Mouse (Mus musculus): ENCODE measurements at regions not wholly inside any gene's neighbourhood (a gene's known extent, or its start where the extent isn't known, plus 50 kb on each side); places are given as distances from the start of the nearest gene placed in this dataset.

DNA sequence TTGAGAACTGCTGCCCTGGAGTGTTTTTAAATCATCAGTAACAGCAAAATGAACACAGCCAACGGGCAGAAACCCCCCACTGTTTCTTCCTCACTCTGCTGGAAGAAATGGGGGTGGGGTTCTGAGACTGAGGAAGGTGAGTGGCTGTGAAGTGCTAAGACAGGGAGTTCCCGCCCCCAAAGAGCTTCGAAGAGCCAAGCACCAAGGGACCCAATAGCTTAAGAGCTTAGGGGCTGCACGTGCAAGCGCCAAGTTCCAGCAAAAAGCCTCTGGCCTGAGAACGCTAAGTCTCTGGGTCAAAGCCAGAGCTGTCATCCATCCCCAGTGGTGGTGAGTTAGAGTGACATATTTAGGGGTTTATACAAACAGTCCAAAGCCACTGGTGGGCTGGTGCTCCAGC lies 55.1 kb upstream of the Pcbd1 start:
- Histone ChIP-seq H3K4me3 (ENCODE audit: insufficient read depth, low read length) (no peak overlapping the region), H3K27ac (ENCODE audit: insufficient read depth, low read length) (no peak overlapping the region), H3K4me1 (ENCODE audit: control insufficient read depth, insufficient read depth, low read length) (no peaks in the 10 kb centered on the region)
- TF ChIP-seq POLR2A (IDR thresholded peaks at IDR 0.05; ENCODE audit: extremely low read depth, insufficient read depth, low read length) = no peak
- TF ChIP-seq CTCF (IDR thresholded peaks at IDR 0.05; ENCODE audit: extremely low read depth, insufficient read depth, low read length) = no peak

DNA sequence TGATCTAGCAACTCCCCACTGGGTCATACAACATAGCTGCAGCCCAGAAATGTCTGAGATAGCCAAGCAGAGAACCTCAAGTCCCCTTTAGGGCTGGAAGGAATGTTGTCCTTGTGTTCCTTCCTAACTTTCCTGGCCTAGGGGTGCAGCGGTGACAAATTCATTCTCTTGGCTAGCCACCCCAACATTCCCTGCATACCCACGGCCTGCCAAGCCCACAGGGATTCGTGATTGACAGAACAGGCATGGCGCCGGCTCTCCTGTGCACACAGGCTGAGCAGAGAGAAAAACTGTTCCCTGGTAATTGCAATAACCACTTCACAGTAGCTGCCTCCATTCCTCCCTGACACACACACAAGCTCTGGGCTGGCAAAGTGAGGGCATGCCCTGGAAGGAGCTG lies 60.5 kb upstream of the Pcbd1 start:
- no peak overlapping the region for H3K4me3 ChIP-seq (ENCODE audit: insufficient read depth, low read length)
- H3K27ac ChIP-seq (ENCODE audit: insufficient read depth, low read length) = no peak overlapping the region
- TF ChIP-seq CTCF (IDR thresholded peaks at IDR 0.05; ENCODE audit: extremely low read depth, insufficient read depth, low read length) (no peak), POLR2A (IDR thresholded peaks at IDR 0.05; ENCODE audit: extremely low read depth, insufficient read depth, low read length) (no peak)
- no peaks in the 10 kb centered on the region for H3K4me1 ChIP-seq (ENCODE audit: control insufficient read depth, insufficient read depth, low read length)

DNA sequence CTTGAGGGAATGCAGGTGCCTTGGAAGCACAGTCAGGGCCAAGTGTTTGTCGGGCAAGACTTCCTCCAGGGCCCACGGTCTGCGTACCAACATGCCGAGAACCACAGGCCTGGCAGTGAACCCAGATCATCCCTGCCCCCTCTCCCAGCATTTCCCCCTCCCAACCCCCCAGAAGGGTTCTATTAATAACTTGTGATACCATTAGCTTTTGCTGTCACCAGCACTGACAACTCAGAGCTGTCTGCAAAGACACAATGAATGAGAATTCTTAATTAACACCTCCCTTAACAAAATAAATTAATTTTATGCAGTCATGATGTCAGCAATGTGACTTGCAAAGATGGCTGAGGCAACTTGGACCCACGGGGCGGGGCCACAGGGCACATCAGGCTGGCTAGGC lies 61.9 kb upstream of the Pcbd1 start:
- TF ChIP-seq CTCF (IDR thresholded peaks at IDR 0.05; ENCODE audit: extremely low read depth, insufficient read depth, low read length) = no peak
- no peak for TF ChIP-seq POLR2A (IDR thresholded peaks at IDR 0.05; ENCODE audit: extremely low read depth, insufficient read depth, low read length)
- H3K27ac ChIP-seq (ENCODE audit: insufficient read depth, low read length) = no peak overlapping the region
- H3K4me3 ChIP-seq (ENCODE audit: insufficient read depth, low read length) = no peak overlapping the region
- no peaks in the 10 kb centered on the region for H3K4me1 ChIP-seq (ENCODE audit: control insufficient read depth, insufficient read depth, low read length)

DNA sequence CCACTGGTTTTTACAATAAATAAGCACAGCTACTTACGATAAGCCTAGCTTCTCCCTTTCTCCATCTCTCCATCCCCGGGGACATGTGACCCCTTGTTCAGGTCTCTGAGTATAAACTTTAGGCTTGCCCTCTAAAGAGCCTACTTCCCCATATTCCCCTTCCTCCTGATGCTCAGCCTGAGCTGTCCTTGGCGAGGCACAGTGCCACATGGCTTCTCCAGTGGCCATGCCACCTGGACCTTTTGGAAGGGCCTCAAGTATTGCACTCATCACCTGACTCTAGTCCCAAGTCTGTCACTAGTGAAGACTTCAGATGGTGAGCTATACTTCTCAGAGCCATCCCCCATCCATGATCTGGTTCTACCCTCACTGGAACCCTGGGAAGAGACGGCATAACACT lies 64.1 kb upstream of the Pcbd1 start:
- no peaks in the 10 kb centered on the region for H3K4me1 ChIP-seq (ENCODE audit: control insufficient read depth, insufficient read depth, low read length)
- no peak overlapping the region for H3K4me3 ChIP-seq (ENCODE audit: insufficient read depth, low read length)
- TF ChIP-seq POLR2A (IDR thresholded peaks at IDR 0.05; ENCODE audit: extremely low read depth, insufficient read depth, low read length) = no peak
- TF ChIP-seq CTCF (IDR thresholded peaks at IDR 0.05; ENCODE audit: extremely low read depth, insufficient read depth, low read length) = no peak
- no peak overlapping the region for H3K27ac ChIP-seq (ENCODE audit: insufficient read depth, low read length)

DNA sequence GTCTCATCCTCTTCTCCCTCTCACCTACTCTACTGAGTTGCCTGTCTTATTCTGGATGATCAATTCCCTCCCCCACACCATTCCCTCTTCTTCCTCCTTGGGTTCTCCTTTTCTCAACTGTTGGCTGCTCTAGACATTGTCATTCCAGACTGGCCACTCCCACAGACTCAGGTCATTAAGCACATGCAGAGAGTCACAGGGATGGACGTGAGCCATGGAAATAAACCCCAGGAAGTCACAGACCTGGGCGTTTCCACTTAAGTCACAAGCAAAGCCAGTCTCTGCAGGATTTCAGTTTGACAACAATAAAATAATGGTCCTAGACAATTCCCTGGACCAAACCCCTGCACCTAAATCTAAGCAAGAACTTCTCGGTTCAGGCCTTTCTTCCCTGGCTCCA lies 65.0 kb upstream of the Pcbd1 start:
- Histone ChIP-seq H3K4me3 (ENCODE audit: insufficient read depth, low read length) (no peak overlapping the region), H3K4me1 (ENCODE audit: control insufficient read depth, insufficient read depth, low read length) (no peaks in the 10 kb centered on the region), H3K27ac (ENCODE audit: insufficient read depth, low read length) (no peak overlapping the region)
- TF ChIP-seq POLR2A (IDR thresholded peaks at IDR 0.05; ENCODE audit: extremely low read depth, insufficient read depth, low read length) (no peak), CTCF (IDR thresholded peaks at IDR 0.05; ENCODE audit: extremely low read depth, insufficient read depth, low read length) (no peak)

GRCm38 (mm10) chr10:61023431-61023830 lies 65.7 kb upstream of the Pcbd1 start:
- H3K4me3 ChIP-seq (ENCODE audit: insufficient read depth, low read length) = no peak overlapping the region
- no peaks in the 10 kb centered on the region for H3K4me1 ChIP-seq (ENCODE audit: control insufficient read depth, insufficient read depth, low read length)
- TF ChIP-seq POLR2A (IDR thresholded peaks at IDR 0.05; ENCODE audit: extremely low read depth, insufficient read depth, low read length) (no peak), CTCF (IDR thresholded peaks at IDR 0.05; ENCODE audit: extremely low read depth, insufficient read depth, low read length) (no peak)
- no peak overlapping the region for H3K27ac ChIP-seq (ENCODE audit: insufficient read depth, low read length)

DNA sequence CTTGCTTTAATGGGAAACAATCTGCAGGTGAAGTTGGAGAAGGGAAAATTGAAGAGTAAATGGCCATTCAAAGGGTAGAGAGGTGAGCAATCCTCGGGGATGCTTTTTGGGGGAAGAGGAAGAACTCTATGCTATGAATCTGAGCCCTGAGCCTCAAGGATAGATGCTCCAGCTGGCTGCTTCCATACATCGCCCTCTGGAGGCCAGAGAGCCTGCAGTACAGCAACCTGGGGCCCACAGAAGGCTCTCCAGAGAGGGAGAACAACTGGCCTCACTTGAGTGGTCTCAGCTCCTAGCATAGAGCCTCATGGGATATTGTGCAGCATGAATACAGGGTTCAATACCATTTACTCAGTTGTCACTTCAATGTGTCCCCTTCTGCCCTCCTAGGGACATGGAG lies 69.6 kb upstream of the Pcbd1 start:
- H3K27ac ChIP-seq (ENCODE audit: insufficient read depth, low read length) = no peak overlapping the region
- H3K4me1 ChIP-seq (ENCODE audit: control insufficient read depth, insufficient read depth, low read length) = no peaks in the 10 kb centered on the region
- TF ChIP-seq CTCF (IDR thresholded peaks at IDR 0.05; ENCODE audit: extremely low read depth, insufficient read depth, low read length) (peak; percentile 48), POLR2A (IDR thresholded peaks at IDR 0.05; ENCODE audit: extremely low read depth, insufficient read depth, low read length) (no peak)
- H3K4me3 ChIP-seq (ENCODE audit: insufficient read depth, low read length) = no peak overlapping the region

GRCm38 (mm10) chr10:61012199-61012695 lies 76.9 kb upstream of the Pcbd1 start:
- Histone ChIP-seq H3K27ac (ENCODE audit: insufficient read depth, low read length) (no peak overlapping the region), H3K4me3 (ENCODE audit: insufficient read depth, low read length) (no peak overlapping the region), H3K4me1 (ENCODE audit: control insufficient read depth, insufficient read depth, low read length) (no peaks in the 10 kb centered on the region)
- TF ChIP-seq POLR2A (IDR thresholded peaks at IDR 0.05; ENCODE audit: extremely low read depth, insufficient read depth, low read length) = no peak
- TF ChIP-seq CTCF (IDR thresholded peaks at IDR 0.05; ENCODE audit: extremely low read depth, insufficient read depth, low read length) = no peak

- TF ChIP-seq CTCF (IDR thresholded peaks at IDR 0.05; ENCODE audit: extremely low read depth, insufficient read depth, low read length) (no peak), POLR2A (IDR thresholded peaks at IDR 0.05; ENCODE audit: extremely low read depth, insufficient read depth, low read length) (no peak)
- no peak overlapping the region for H3K4me3 ChIP-seq (ENCODE audit: insufficient read depth, low read length)
- H3K4me1 ChIP-seq (ENCODE audit: control insufficient read depth, insufficient read depth, low read length) = no peaks in the 10 kb centered on the region
- no peak overlapping the region for H3K27ac ChIP-seq (ENCODE audit: insufficient read depth, low read length)
These were observed 78.4 kb upstream of the Pcbd1 start for GRCm38 (mm10) chr10:61010697-61011096.

GRCm38 (mm10) chr10:61007403-61007802 lies 81.7 kb upstream of the Pcbd1 start:
- H3K4me3 ChIP-seq (ENCODE audit: insufficient read depth, low read length) = no peak overlapping the region
- H3K27ac ChIP-seq (ENCODE audit: insufficient read depth, low read length) = no peak overlapping the region
- TF ChIP-seq CTCF (IDR thresholded peaks at IDR 0.05; ENCODE audit: extremely low read depth, insufficient read depth, low read length) = no peak
- no peak for TF ChIP-seq POLR2A (IDR thresholded peaks at IDR 0.05; ENCODE audit: extremely low read depth, insufficient read depth, low read length)
- no peaks in the 10 kb centered on the region for H3K4me1 ChIP-seq (ENCODE audit: control insufficient read depth, insufficient read depth, low read length)
